Mouse (Mus musculus) left cerebral cortex, adult 18-20 months (tissue): ENCODE data around the gene Zfp710. TPM values are rescaled to one million over a fixed set of nuclear protein-coding genes. Genes with fewer than 3 reads are reported as not detected.
A peak's percentile ranks its signal among the peaks of the same experiment; 100 is the strongest.

Experiments used
- DNase-seq, 2 experiments: peaks; one replicate each; pipeline ENCODE4 v3.0.0; 2021 to 2022; ENCODE audit warnings: low spot score in 2 of 2, mixed read lengths in 1 of 2
- total RNA-seq, 2 experiments: library from RNA; stranded (reverse); gene quantifications; 2 replicates each; pipeline ENCODE4 v1.2.3; 2021

The Zfp710 gene
- total RNA-seq, 2 experiments from 2014 or later = 19.4 to 22.1 TPM

- DNase-seq = no peak
Measured at GRCm38 (mm10) chr7:80075946-80076583, 51.5 kb downstream of the Zfp710 start.

DNA sequence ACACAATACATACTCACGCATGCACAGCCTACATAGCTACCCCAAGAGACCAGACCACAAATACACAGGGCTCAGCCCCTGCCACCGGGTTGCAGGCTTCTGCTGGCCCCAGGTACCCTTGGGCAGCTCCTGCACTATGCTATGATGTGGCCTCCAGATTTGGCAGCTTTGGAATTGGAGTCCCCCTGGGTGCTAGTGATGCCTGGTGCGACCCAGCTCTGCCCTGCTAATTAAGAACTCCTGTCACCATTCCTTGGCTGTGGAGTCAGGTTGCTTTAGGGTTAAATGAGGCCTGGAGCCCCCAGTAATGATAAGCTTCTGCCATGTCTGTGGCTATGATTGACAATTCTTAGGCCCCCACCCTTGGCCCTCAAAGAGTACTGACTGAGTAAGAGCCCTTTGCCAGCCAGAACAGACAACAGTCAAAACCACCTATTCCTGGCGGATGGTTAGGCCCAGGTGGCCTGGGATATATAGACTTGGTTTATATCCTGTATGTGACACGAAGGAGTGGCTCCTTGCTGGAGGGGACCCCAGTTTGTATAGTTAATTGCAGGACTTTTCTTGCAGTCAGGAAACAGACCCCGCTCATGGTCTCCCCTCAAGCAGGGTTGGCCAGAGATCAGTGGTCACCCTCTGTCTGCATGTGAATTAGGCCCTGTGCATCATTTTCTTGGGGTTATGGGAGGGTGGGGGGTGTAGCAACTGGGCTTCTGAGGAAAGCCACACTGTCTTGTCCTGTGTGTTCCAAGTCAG, 52.5 kb downstream of the Zfp710 start:
- DNase-seq = no peak

DNA sequence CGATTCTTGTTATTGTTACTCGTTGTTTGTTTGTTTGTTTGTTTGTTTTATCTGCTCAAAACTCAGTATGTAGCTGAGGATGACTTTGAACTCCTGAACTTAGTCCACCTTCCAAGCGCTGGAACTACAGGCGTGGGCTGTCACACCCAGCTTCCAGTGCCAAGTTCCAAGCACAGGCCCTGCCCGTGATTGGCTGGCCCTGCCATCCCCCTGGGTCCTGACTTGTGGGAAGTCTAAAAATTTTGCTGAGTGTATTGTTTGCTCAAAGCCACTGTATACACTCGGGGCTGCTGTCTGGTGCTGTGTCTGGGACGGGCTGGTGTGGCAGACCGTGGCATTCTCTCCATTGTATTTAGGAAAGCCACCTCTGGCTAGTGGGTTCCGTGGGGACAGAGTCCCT, 53.2 kb downstream of the Zfp710 start:
- DNase-seq = no peak

DNA sequence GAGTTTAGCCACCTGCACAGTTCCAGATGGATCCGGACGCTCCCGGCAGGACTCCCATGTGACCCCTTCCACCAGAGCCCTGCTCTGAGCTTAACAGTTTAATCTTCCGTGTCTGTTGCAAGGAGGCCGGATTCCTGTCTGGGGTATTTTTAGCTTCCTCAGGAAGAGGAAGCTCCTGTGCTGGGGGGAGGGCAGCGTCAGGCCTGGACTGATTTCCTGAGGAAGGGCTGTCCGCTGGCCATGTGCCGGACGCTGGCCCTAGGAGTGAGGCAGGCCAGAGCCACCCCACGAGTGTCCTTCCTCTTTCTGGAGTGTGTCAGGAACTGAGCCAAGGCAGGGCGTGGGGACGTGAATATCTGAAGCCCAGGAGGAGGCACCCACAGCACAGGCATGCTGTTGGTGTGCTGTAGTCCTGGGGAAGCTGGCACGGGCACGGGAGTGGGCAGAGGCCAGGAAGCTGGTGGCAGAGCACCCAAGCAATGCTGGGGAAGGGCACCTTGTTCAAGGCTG, 54.2 kb downstream of the Zfp710 start:
- peak in 1 of 2 experiments; percentile 40 for DNase-seq

- DNase-seq = no peak
Measured at GRCm38 (mm10) chr7:80081586-80082554, 57.3 kb downstream of the Zfp710 start.

DNA sequence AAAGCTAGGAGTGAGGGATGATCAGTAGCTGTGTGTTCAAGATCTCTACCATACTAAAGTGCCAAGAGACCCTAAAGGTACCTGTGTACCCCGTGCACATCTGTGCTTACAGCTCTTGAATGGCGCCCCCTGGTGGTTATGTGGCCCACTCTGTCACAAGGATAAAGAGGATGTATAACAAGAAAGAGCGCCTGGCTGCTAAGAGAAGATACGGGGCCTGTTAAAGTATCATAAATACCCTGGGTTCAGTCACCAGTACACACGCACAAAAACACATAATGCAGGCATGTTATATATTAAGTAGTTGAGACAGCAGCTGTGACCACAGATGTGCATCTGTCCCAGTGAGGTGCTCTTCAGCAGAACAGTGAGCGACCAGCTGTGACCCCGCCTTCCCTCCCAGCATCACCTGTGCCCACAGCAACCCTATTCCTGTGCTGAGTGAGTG, 59.9 kb downstream of the Zfp710 start:
- peak in 1 of 2 experiments; percentile 52 for DNase-seq

DNA sequence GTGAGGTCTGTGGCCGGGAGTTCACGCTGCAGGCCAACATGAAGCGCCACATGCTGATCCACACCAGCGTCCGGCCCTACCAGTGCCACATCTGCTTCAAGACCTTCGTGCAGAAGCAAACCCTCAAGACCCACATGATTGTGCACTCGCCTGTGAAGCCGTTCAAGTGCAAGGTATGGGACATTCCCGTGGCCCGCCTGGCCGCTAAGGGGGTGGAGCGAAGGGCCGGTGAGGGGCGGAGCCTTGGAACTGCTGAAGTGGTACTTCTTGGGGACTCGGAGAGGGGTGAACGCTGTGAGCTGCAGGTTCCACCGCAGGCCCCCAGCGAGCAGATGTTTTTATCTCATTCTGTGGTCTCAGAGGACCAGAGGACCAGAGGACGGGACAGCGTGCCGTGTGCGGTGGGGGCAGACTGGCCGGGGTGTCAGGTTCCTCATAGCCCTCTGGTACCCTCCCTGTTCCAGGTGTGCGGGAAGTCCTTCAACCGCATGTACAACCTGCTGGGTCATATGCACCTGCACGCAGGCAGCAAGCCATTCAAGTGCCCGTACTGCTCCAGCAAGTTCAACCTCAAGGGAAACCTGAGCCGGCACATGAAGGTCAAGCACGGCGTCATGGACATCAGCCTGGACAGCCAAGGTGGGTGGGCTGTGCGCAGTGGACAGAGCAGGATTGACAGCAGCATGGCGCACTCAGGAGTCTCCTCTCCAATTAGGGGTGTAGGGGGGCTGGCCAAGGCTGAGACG, 61.5 kb downstream of the Zfp710 start:
- no peak for DNase-seq

DNA sequence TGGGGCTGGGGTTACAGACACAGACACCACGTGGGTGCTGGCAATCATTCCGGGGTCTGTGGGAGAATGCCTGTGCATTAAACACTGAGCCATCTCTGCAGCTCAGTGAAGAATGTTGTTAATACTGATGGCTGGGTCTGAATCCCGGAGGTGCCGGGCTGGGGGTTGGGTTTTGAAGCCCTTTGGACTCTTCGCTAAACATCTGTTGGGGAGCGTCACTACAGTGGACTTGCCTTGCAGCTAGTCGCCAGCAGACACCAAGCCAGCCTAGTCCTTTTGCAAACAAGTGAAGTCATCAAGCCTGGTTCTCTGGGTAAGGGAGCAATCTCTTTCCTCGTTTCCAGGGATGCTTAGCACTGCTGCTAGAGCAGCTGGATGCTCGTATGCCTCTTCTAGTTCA, 63.6 kb downstream of the Zfp710 start:
- DNase-seq = no peak

- no peak for DNase-seq
Measured at GRCm38 (mm10) chr7:80090191-80091003, 65.8 kb downstream of the Zfp710 start.

GRCm38 (mm10) chr7:80091004-80091865, 66.6 kb downstream of the Zfp710 start:
- DNase-seq = no peak

- DNase-seq = no peak
Measured at GRCm38 (mm10) chr7:80091866-80092210, 67.2 kb downstream of the Zfp710 start.

DNA sequence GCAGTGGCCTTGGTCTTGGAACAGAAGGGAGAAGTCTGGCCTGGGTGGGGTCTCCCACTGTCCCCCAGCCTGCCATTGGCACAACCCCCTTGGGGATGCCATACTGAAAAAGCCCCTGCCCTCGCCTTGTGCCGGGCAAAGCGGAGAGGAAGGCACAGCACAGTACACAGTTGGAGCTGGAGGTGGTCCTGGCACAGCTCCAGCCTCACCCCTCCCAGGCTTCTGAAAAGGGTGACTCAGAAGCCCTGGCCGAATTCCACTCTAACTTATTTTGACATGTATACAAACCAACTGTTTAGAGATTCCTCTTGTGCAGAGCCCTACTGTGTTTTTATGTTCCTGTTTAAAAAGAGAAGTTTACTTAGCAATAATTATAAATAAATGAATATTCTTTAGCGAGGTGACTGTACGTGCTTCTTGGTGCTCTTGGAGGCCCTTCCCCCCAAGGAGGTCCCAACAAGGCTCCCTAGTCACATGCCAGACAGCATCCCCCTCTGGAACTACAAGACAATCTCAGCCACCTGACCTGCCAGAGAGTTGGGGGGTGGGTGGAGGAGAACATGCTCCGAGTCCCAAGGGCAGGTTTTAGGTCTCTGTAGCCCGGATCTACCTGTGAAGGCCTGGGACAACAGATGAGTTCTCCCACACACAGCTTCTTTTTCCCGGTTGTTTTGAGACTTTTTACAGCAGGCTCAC, 67.9 kb downstream of the Zfp710 start:
- peak; percentile 77 to 84 for DNase-seq

GRCm38 (mm10) chr7:80094481-80094880, 69.9 kb downstream of the Zfp710 start:
- no peak for DNase-seq

DNA sequence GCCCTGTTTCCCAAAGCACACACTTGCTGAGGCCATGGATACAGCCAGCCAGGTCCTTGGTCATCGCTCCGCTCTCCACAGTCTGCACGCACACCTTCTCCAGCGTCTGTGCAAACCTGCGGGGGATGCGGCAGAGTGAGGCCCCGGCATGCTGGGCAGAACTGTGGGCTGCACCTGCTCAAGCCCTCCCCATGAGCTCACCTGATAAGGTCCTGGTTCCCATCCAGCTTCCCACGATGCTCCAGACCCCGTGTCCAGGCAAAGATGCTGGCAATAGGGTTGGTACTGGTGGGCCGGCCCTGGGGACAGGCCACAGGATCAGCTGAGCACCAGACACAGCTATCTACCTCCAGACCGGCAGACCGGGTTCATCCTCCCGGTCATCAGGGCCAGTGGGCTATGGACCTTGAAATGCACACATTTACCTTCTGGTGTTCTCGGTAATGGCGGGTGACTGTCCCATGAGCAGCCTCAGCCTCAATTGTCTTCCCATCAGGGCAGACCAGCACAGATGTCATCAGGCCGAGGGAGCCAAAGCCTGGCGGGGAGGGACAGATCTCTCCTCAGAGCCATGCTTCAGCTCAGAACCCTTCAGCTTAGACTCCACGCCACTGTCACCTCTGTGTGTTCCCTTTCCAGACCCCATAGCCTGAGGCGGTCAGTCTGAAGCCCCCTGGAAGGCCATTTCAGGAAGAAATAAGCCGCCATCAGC, 71.1 kb downstream of the Zfp710 start:
- DNase-seq = no peak

DNA sequence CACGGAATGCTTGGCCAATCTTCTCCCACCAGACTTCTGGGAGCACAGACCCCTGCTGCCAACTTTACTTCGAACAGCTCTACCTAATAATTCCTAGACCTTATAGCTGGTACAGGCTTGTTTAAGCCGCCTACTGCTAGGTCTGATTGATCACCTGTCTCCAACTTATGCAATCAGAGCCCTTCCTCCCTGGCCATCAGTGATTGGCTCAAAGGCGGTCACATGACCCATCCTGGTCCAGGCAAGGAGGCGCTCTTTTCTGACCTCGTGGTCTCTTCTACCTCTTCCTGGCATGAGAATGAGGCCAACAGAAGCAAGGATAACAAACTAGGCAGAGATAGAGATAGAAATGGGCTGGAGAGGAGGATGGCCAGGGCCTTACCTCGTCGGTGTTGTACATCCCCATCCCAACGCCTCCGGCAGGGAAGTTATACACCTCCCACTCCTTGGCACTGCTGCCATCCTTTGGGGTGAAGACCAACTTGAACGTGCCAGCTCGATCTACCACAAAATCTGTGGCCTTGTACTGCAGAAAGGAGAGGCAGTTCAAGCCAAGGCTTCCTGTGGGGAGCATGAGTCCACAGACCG, 73.9 kb downstream of the Zfp710 start:
- DNase-seq = no peak

DNA sequence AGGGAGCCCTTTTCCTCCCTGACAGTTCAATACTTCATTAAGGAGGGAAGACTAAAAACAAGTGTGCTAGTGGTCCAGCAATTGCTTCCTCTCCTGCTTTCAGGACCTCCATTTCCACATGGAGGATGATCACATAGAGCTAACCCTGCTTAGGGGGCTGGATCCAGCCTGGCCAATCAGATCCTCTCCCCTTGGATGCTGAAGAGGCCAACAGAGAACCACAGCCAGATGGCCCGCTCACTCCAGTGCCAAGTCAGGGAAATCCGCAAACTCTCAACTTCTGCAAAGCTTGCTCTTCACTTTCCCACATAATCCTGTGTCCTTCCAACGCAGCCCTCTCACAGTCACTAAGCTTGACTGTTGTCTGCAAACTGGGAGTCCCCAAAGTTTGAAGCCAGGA, 78.7 kb downstream of the Zfp710 start:
- DNase-seq = no peak
